Mouse (Mus musculus) kidney, postnatal 0 days (tissue): ENCODE measurements around the gene Fmnl2. TPM values are rescaled to one million over a fixed set of nuclear protein-coding genes. Genes with fewer than 3 reads are reported as not detected.

Experiments
- ATAC-seq: fragments of 200-750 bp; cut with Nextera tagmentation; replicated peaks from 2 replicates; pipeline ENCODE4 v1.8.0; 2017; ENCODE audit warnings: low read depth, moderate number of reproducible peaks, moderate TSS enrichment, moderate library complexity; ENCODE audit not compliant: low FRiP score
- DNase-seq: peaks from one replicate; pipeline ENCODE4 v3.0.0-alpha.2; 2016; ENCODE audit warnings: low spot score
- H3K27ac ChIP-seq: fragments of 300-500 bp; sonication (generic); 2 replicates; pipeline ENCODE4 v1.5.1; 2014; ENCODE audit warnings: mild to moderate bottlenecking
- H3K27me3 ChIP-seq: fragments of 300-500 bp; sonication (generic); 2 replicates; pipeline ENCODE4 v1.6.1; 2014; ENCODE audit warnings: low read length, mixed read lengths; ENCODE audit not compliant: insufficient read depth
- H3K36me3 ChIP-seq: fragments of 300-500 bp; sonication (generic); 2 replicates; pipeline ENCODE4 v1.6.1; 2014; ENCODE audit warnings: low read length, mixed read lengths; ENCODE audit not compliant: insufficient read depth
- H3K4me1 ChIP-seq: fragments of 300-500 bp; sonication (generic); replicated peaks from 2 replicates; pipeline ENCODE4 v1.6.1; 2014; ENCODE audit warnings: antibody characterized with exemption, low read length, mixed read lengths; ENCODE audit not compliant: insufficient read depth
- H3K4me2 ChIP-seq: fragments of 300-500 bp; sonication (generic); 2 replicates; pipeline ENCODE4 v1.6.1; 2014; ENCODE audit warnings: mild to moderate bottlenecking, low read length, moderate library complexity, mixed read lengths
- H3K4me3 ChIP-seq: fragments of 300-500 bp; sonication (generic); replicated peaks from 2 replicates; pipeline ENCODE4 v1.5.1; 2014; ENCODE audit warnings: low read depth, low read length
- H3K9ac ChIP-seq: fragments of 300-500 bp; sonication (generic); 2 replicates; pipeline ENCODE4 v1.6.1; 2014; ENCODE audit warnings: low read depth, low read length
- H3K9me3 ChIP-seq: fragments of 300-500 bp; sonication (generic); replicated peaks from 2 replicates; pipeline ENCODE4 v1.6.1; 2016; ENCODE audit warnings: low read length, inconsistent platforms, mixed read lengths
- CTCF ChIP-seq: IDR thresholded peaks from 2 replicates; pipeline ENCODE4 v1.5.1; 2016; ENCODE audit warnings: antibody characterized with exemption, low read depth, mild to moderate bottlenecking, moderate library complexity
- WGBS: fragments of 180-500 bp; shearing (Covaris S2); extraction: QIAGEN DNeasy Blood & Tissue Kit; methylation state at CpG from one replicate; pipeline ENCODE4 v1.1.7; 2014; 5-methylcytosine and 5-hydroxymethylcytosine counted together
- polyA plus RNA-seq: library from polyadenylated mRNA; unstranded; fragments of >200 nt; fragmentation: Nextera tagmentation; extraction: Ambion mirVana; gene quantifications from 2 replicates; pipeline ENCODE4 v1.2.1, GENCODE M21; 2015

The Fmnl2 gene
- polyA plus RNA-seq, 1 experiment from 2014 or later, result 8.5 TPM

- Histone ChIP-seq H3K4me3 (no peak overlapping the region), H3K9me3 (no peaks in the 10 kb centered on the region), H3K27me3 (no peaks in the 10 kb centered on the region), H3K4me2 (no peak overlapping the region), H3K27ac (no peak overlapping the region), H3K4me1 (peaks cover 5% of the 10 kb centered on the region; the same call in 1 of the 2 replicates), H3K9ac (no peak overlapping the region), H3K36me3 (no peaks in the 10 kb centered on the region)
- DNase-seq, result no peak
- WGBS, result 93% methylated on average over 5 of the region's 5 CpGs
- ATAC-seq, result no peak
- no peak for TF ChIP-seq CTCF
Observed at GRCm38 (mm10) chr2:52915536-52915935, 57.9 kb downstream of the Fmnl2 start.

- no peaks in the 10 kb centered on the region for H3K9me3 ChIP-seq
- H3K27me3 ChIP-seq, result no peaks in the 10 kb centered on the region
- H3K27ac ChIP-seq, result no peak overlapping the region
- H3K4me3 ChIP-seq, result no peak overlapping the region
- DNase-seq (peak; percentile 71), ATAC-seq (no peak)
- H3K9ac ChIP-seq, result no peak overlapping the region
- no peaks in the 10 kb centered on the region for H3K36me3 ChIP-seq
- TF ChIP-seq CTCF, result no peak
- H3K4me2 ChIP-seq, result no peak overlapping the region
- peaks cover 5% of the 10 kb centered on the region; the same call in 1 of the 2 replicates for H3K4me1 ChIP-seq
- 56% methylated on average over 5 of the region's 5 CpGs for WGBS
Observed at GRCm38 (mm10) chr2:52918094-52918493, 60.4 kb downstream of the Fmnl2 start.

- H3K9ac ChIP-seq, result no peak overlapping the region
- H3K9me3 ChIP-seq, result no peaks in the 10 kb centered on the region
- no peaks in the 10 kb centered on the region for H3K36me3 ChIP-seq
- DNase-seq (no peak), ATAC-seq (no peak)
- H3K4me1 ChIP-seq, result peaks cover 5% of the 10 kb centered on the region; the same call in 1 of the 2 replicates
- TF ChIP-seq CTCF, result no peak
- H3K27me3 ChIP-seq, result no peaks in the 10 kb centered on the region
- no peak overlapping the region for H3K27ac ChIP-seq
- 86% methylated on average over 5 of the region's 5 CpGs for WGBS
- no peak overlapping the region for H3K4me3 ChIP-seq
- no peak overlapping the region for H3K4me2 ChIP-seq
Observed at GRCm38 (mm10) chr2:52920701-52921435, 63.2 kb downstream of the Fmnl2 start.

GRCm38 (mm10) chr2:52925062-52925461 is 67.4 kb downstream of the Fmnl2 start:
- H3K9me3 ChIP-seq, result no peaks in the 10 kb centered on the region
- ATAC-seq (no peak), DNase-seq (no peak)
- WGBS, result 56% methylated on average over 3 of the region's 3 CpGs
- H3K36me3 ChIP-seq, result no peaks in the 10 kb centered on the region
- no peaks in the 10 kb centered on the region for H3K27me3 ChIP-seq
- no peak overlapping the region for H3K9ac ChIP-seq
- no peak overlapping the region for H3K27ac ChIP-seq
- no peak overlapping the region for H3K4me3 ChIP-seq
- no peak overlapping the region for H3K4me2 ChIP-seq
- peaks cover 1% of the 10 kb centered on the region; the same call in 1 of the 2 replicates for H3K4me1 ChIP-seq
- TF ChIP-seq CTCF, result no peak

GRCm38 (mm10) chr2:52927381-52927780 is 69.7 kb downstream of the Fmnl2 start:
- no peak for ATAC-seq
- no peak for DNase-seq
- no peak overlapping the region for H3K4me3 ChIP-seq
- no peaks in the 10 kb centered on the region for H3K9me3 ChIP-seq
- WGBS, result 26% methylated on average over 3 of the region's 3 CpGs
- no peak overlapping the region for H3K4me2 ChIP-seq
- H3K27me3 ChIP-seq, result no peaks in the 10 kb centered on the region
- no peak overlapping the region for H3K27ac ChIP-seq
- H3K9ac ChIP-seq, result no peak overlapping the region
- no peak for TF ChIP-seq CTCF
- H3K36me3 ChIP-seq, result no peaks in the 10 kb centered on the region
- peaks cover 6% of the 10 kb centered on the region; the same call in 1 of the 2 replicates for H3K4me1 ChIP-seq

- Histone ChIP-seq H3K9ac (no peak overlapping the region), H3K27me3 (no peaks in the 10 kb centered on the region), H3K4me1 (peaks cover 6% of the 10 kb centered on the region; the same call in 1 of the 2 replicates), H3K4me3 (no peak overlapping the region), H3K36me3 (no peaks in the 10 kb centered on the region), H3K9me3 (no peaks in the 10 kb centered on the region), H3K27ac (no peak overlapping the region), H3K4me2 (no peak overlapping the region)
- TF ChIP-seq CTCF, result no peak
- no peak for DNase-seq
- 44% methylated on average over 10 of the region's 10 CpGs for WGBS
- ATAC-seq, result no peak
Observed at GRCm38 (mm10) chr2:52927858-52928301, 70.2 kb downstream of the Fmnl2 start.
